Mouse (Mus musculus) hindbrain, embryonic 13.5 days (tissue): ENCODE results near the gene Plxnc1. TPM values are rescaled to one million over a fixed set of nuclear protein-coding genes. Genes with fewer than 3 reads are reported as not detected.

ENCODE experiments used
- ATAC-seq: fragments of 200-750 bp; cut with Nextera tagmentation; 2 replicates; pipeline ENCODE4 v1.8.0; 2017; ENCODE audit warnings: moderate TSS enrichment; ENCODE audit not compliant: low FRiP score
- H3K27ac ChIP-seq: fragments of 300-500 bp; sonication (generic); 2 replicates; pipeline ENCODE4 v1.5.1; 2015; ENCODE audit warnings: inconsistent platforms, mild to moderate bottlenecking, moderate library complexity
- H3K27me3 ChIP-seq: fragments of 300-500 bp; sonication (generic); 2 replicates; pipeline ENCODE4 v1.6.1; 2015; ENCODE audit warnings: mild to moderate bottlenecking, inconsistent platforms
- H3K36me3 ChIP-seq: fragments of 300-500 bp; sonication (generic); 2 replicates; pipeline ENCODE4 v1.6.1; 2015; ENCODE audit warnings: mild to moderate bottlenecking, inconsistent platforms
- H3K4me1 ChIP-seq: fragments of 300-500 bp; sonication (generic); replicated peaks from 2 replicates; pipeline ENCODE4 v1.6.1; 2015; ENCODE audit warnings: inconsistent platforms
- H3K4me2 ChIP-seq: fragments of 300-500 bp; sonication (generic); 2 replicates; pipeline ENCODE4 v1.6.1; 2015; ENCODE audit warnings: inconsistent platforms, mild to moderate bottlenecking, moderate library complexity
- H3K4me3 ChIP-seq: fragments of 300-500 bp; sonication (generic); 2 replicates; pipeline ENCODE4 v1.5.1; 2015; ENCODE audit warnings: mild to moderate bottlenecking, inconsistent platforms
- H3K9ac ChIP-seq: fragments of 300-500 bp; sonication (generic); 2 replicates; pipeline ENCODE4 v1.6.1; 2015; ENCODE audit warnings: mild to moderate bottlenecking, inconsistent platforms
- H3K9me3 ChIP-seq: fragments of 300-500 bp; sonication (generic); 2 replicates; pipeline ENCODE4 v1.6.1; 2016; ENCODE audit warnings: inconsistent platforms
- WGBS: fragments of 180-500 bp; shearing (Covaris S2); methylation state at CpG from one replicate; pipeline ENCODE4 v1.1.7; 2015; 5-methylcytosine and 5-hydroxymethylcytosine counted together
- polyA plus RNA-seq: library from polyadenylated mRNA; unstranded; fragments of >200 nt; fragmentation: Nextera tagmentation; extraction: Ambion mirVana; gene quantifications from 2 replicates; pipeline ENCODE4 v1.2.1, GENCODE M21; 2015

The Plxnc1 gene
- polyA plus RNA-seq, 1 experiment from 2014 or later = 7.3 TPM

- H3K4me1 ChIP-seq = peaks cover 5% of the 10 kb centered on the region; the same call in 1 of the 2 replicates
- H3K27me3 ChIP-seq = no peaks in the 10 kb centered on the region
- no peak overlapping the region for H3K4me2 ChIP-seq
- WGBS = 87% methylated on average over 6 of the region's 6 CpGs
- H3K9me3 ChIP-seq = no peaks in the 10 kb centered on the region
- no peak overlapping the region for H3K4me3 ChIP-seq
- peaks cover 39% of the 10 kb centered on the region for H3K36me3 ChIP-seq
- no peak overlapping the region for H3K9ac ChIP-seq
- no peak for ATAC-seq
- no peak overlapping the region for H3K27ac ChIP-seq
Measured at GRCm38 (mm10) chr10:94858277-94859033, 86.2 kb downstream of the Plxnc1 start.

GRCm38 (mm10) chr10:94850565-94850964 is 94.1 kb downstream of the Plxnc1 start:
- Histone ChIP-seq H3K4me3 (no peak overlapping the region), H3K4me1 (peaks cover 9% of the 10 kb centered on the region; the same call in 1 of the 2 replicates), H3K27ac (no peak overlapping the region), H3K9me3 (no peaks in the 10 kb centered on the region), H3K27me3 (no peaks in the 10 kb centered on the region), H3K9ac (no peak overlapping the region), H3K4me2 (no peak overlapping the region), H3K36me3 (peaks cover 28% of the 10 kb centered on the region)
- 30% methylated on average over 4 of the region's 4 CpGs for WGBS
- no peak for ATAC-seq

- Histone ChIP-seq H3K27ac (no peak overlapping the region), H3K4me2 (no peak overlapping the region), H3K27me3 (no peaks in the 10 kb centered on the region), H3K36me3 (peaks cover 32% of the 10 kb centered on the region), H3K4me1 (peaks cover 9% of the 10 kb centered on the region; the same call in 1 of the 2 replicates), H3K9me3 (no peaks in the 10 kb centered on the region), H3K4me3 (no peak overlapping the region), H3K9ac (no peak overlapping the region)
- ATAC-seq = no peak
- 87% methylated on average over 9 of the region's 9 CpGs for WGBS
Measured at GRCm38 (mm10) chr10:94849930-94850329, 94.7 kb downstream of the Plxnc1 start.

GRCm38 (mm10) chr10:94849360-94849759 is 95.3 kb downstream of the Plxnc1 start:
- H3K4me3 ChIP-seq = no peak overlapping the region
- H3K36me3 ChIP-seq = peaks cover 36% of the 10 kb centered on the region
- no peak overlapping the region for H3K27ac ChIP-seq
- no peak for ATAC-seq
- WGBS = 95% methylated on average over 4 of the region's 4 CpGs
- H3K4me2 ChIP-seq = no peak overlapping the region
- no peaks in the 10 kb centered on the region for H3K9me3 ChIP-seq
- H3K4me1 ChIP-seq = peaks cover 9% of the 10 kb centered on the region; the same call in 1 of the 2 replicates
- H3K9ac ChIP-seq = no peak overlapping the region
- H3K27me3 ChIP-seq = no peaks in the 10 kb centered on the region

- Histone ChIP-seq H3K4me2 (no peak overlapping the region), H3K9ac (no peak overlapping the region), H3K36me3 (peaks cover 39% of the 10 kb centered on the region), H3K9me3 (no peaks in the 10 kb centered on the region), H3K4me1 (peaks cover 4% of the 10 kb centered on the region; the same call in 1 of the 2 replicates), H3K4me3 (no peak overlapping the region), H3K27ac (no peak overlapping the region), H3K27me3 (no peaks in the 10 kb centered on the region)
- 94% methylated on average over 6 of the region's 6 CpGs for WGBS
- no peak for ATAC-seq
Measured at GRCm38 (mm10) chr10:94848344-94848743, 96.3 kb downstream of the Plxnc1 start.

- H3K36me3 ChIP-seq = peaks cover 50% of the 10 kb centered on the region
- no peaks in the 10 kb centered on the region; the same call in 1 of the 2 replicates for H3K4me1 ChIP-seq
- H3K9me3 ChIP-seq = no peaks in the 10 kb centered on the region
- ATAC-seq = no peak
- no peak overlapping the region for H3K4me3 ChIP-seq
- H3K9ac ChIP-seq = no peak overlapping the region
- no peak overlapping the region for H3K27ac ChIP-seq
- H3K4me2 ChIP-seq = no peak overlapping the region
- H3K27me3 ChIP-seq = no peaks in the 10 kb centered on the region
- 89% methylated on average over 8 of the region's 8 CpGs for WGBS
Measured at GRCm38 (mm10) chr10:94846501-94847105, 98.0 kb downstream of the Plxnc1 start.

- WGBS = 93% methylated on average over 6 of the region's 6 CpGs
- H3K27ac ChIP-seq = no peak overlapping the region
- no peaks in the 10 kb centered on the region for H3K9me3 ChIP-seq
- no peak overlapping the region for H3K4me3 ChIP-seq
- no peak overlapping the region for H3K4me2 ChIP-seq
- peaks cover 57% of the 10 kb centered on the region for H3K36me3 ChIP-seq
- no peaks in the 10 kb centered on the region for H3K27me3 ChIP-seq
- no peaks in the 10 kb centered on the region for H3K4me1 ChIP-seq
- H3K9ac ChIP-seq = no peak overlapping the region
- no peak for ATAC-seq
Measured at GRCm38 (mm10) chr10:94844692-94845091, 99.9 kb downstream of the Plxnc1 start.

GRCm38 (mm10) chr10:94835874-94836273 is 108.8 kb downstream of the Plxnc1 start:
- WGBS = 81% methylated on average over 9 of the region's 9 CpGs
- peaks cover 48% of the 10 kb centered on the region for H3K36me3 ChIP-seq
- no peaks in the 10 kb centered on the region for H3K9me3 ChIP-seq
- H3K27ac ChIP-seq = no peak overlapping the region
- H3K4me1 ChIP-seq = no peaks in the 10 kb centered on the region; the same call in 1 of the 2 replicates
- no peak for ATAC-seq
- H3K4me2 ChIP-seq = no peak overlapping the region
- no peak overlapping the region for H3K9ac ChIP-seq
- no peak overlapping the region for H3K4me3 ChIP-seq
- H3K27me3 ChIP-seq = no peaks in the 10 kb centered on the region

GRCm38 (mm10) chr10:94829407-94829806 is 115.2 kb downstream of the Plxnc1 start:
- peaks cover 50% of the 10 kb centered on the region for H3K36me3 ChIP-seq
- no peaks in the 10 kb centered on the region for H3K27me3 ChIP-seq
- no peak overlapping the region for H3K4me2 ChIP-seq
- peaks cover 14% of the 10 kb centered on the region for H3K4me1 ChIP-seq
- no peaks in the 10 kb centered on the region for H3K9me3 ChIP-seq
- ATAC-seq = peak; percentile 59; the same call in 1 of the 2 replicates
- H3K9ac ChIP-seq = no peak overlapping the region
- H3K4me3 ChIP-seq = no peak overlapping the region
- H3K27ac ChIP-seq = peak overlapping the region; percentile 79
- 69% methylated on average over 6 of the region's 6 CpGs for WGBS

- Histone ChIP-seq H3K4me1 (peaks cover 18% of the 10 kb centered on the region), H3K4me3 (no peak overlapping the region), H3K36me3 (peaks cover 45% of the 10 kb centered on the region), H3K9ac (no peak overlapping the region), H3K9me3 (no peaks in the 10 kb centered on the region), H3K4me2 (no peak overlapping the region), H3K27me3 (no peaks in the 10 kb centered on the region), H3K27ac (no peak overlapping the region)
- ATAC-seq = no peak
- 94% methylated on average over 7 of the region's 7 CpGs for WGBS
Measured at GRCm38 (mm10) chr10:94828734-94829230, 115.9 kb downstream of the Plxnc1 start.

GRCm38 (mm10) chr10:94827890-94828733 is 116.5 kb downstream of the Plxnc1 start:
- no peak for ATAC-seq
- Histone ChIP-seq H3K9ac (no peak overlapping the region), H3K4me3 (no peak overlapping the region), H3K27me3 (no peaks in the 10 kb centered on the region), H3K27ac (no peak overlapping the region), H3K4me2 (no peak overlapping the region), H3K4me1 (peaks cover 21% of the 10 kb centered on the region), H3K36me3 (peaks cover 44% of the 10 kb centered on the region), H3K9me3 (no peaks in the 10 kb centered on the region)
- 90% methylated on average over 14 of the region's 14 CpGs for WGBS

GRCm38 (mm10) chr10:94827325-94827724 is 117.3 kb downstream of the Plxnc1 start:
- WGBS = 92% methylated on average over 10 of the region's 10 CpGs
- H3K4me2 ChIP-seq = no peak overlapping the region
- H3K9me3 ChIP-seq = no peaks in the 10 kb centered on the region
- H3K27me3 ChIP-seq = no peaks in the 10 kb centered on the region
- H3K27ac ChIP-seq = no peak overlapping the region
- H3K4me1 ChIP-seq = peaks cover 21% of the 10 kb centered on the region
- no peak for ATAC-seq
- H3K4me3 ChIP-seq = no peak overlapping the region
- peaks cover 36% of the 10 kb centered on the region for H3K36me3 ChIP-seq
- no peak overlapping the region for H3K9ac ChIP-seq
